Mouse (Mus musculus): ENCODE data around the gene Myo10. TPM values are rescaled to one million over a fixed set of nuclear protein-coding genes. Genes with fewer than 3 reads are reported as not detected.
A peak's percentile ranks its signal among the peaks of the same experiment; 100 is the strongest.

Myo10 gene
- total RNA-seq, 2 experiments from 2014 or later = 71.0 to 72.9 TPM

DNA sequence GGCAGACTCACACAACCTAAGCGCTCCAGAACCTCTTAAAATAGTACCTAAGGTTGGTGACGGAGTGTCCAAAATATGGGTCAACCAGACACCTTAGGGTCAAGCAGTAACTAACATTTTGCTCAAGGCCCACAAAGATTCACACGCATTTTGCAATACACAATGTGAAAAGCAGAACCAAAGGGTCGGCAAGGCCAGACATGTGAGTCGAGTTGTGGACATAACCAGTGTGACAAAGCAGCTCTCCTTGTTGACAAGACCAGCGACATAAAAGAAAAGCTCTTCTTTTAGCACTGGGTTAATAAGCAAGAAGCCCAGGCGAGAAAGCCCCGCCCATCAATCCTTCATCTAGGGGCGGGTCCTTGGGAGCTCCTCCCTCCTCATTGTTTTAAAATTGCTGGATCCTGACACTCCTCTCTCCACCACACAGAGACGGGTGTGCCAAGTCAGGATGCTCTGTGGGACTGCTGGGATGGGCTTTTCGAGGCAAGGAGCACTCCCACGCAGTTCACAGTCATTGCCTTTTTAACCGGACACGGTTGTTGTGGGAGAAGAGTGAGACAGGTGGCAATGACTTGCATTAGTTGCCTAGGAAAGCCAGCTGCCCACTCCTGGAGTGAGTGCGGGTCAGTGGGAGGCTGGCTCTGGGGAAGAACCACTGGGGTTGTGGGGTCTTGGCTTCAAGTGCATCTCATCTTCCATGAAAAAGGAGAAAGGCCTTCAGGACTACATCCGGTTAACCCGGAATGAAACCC, 212.8 kb downstream of the Myo10 start:
- DNase-seq (ENCODE audit: low spot score in 2 of 2) = no peak

DNA sequence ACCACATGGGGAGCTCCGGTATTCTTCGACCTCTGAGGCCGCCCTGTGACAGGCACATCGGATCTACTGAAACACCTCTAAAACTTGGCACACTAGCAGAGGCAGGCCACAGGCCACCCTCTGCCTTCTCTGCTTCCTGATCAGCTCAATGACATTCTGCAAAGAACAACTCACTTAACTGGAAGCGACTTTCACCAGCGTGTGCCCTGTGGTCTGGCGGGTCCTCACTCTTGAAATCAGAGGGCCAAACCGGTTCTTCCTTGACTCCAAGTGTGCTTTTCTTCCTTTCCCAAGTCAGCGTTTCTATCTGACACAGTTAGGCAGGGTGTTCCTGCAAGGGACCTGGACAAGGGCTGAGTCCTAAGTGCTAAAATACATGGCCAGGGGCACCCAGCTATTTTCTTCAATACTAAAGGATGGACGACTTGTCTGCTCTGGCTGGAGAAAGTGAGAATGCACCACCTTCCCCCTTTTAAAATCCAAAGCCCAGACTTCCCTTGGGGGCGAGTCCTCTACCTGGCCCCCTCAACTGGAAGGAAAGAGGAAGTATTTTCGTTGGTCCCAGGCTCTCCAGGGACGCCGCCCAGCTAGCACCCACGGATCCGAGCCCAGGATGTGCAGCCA, 220.2 kb downstream of the Myo10 start:
- DNase-seq (ENCODE audit: low spot score in 2 of 2) = no peak

DNA sequence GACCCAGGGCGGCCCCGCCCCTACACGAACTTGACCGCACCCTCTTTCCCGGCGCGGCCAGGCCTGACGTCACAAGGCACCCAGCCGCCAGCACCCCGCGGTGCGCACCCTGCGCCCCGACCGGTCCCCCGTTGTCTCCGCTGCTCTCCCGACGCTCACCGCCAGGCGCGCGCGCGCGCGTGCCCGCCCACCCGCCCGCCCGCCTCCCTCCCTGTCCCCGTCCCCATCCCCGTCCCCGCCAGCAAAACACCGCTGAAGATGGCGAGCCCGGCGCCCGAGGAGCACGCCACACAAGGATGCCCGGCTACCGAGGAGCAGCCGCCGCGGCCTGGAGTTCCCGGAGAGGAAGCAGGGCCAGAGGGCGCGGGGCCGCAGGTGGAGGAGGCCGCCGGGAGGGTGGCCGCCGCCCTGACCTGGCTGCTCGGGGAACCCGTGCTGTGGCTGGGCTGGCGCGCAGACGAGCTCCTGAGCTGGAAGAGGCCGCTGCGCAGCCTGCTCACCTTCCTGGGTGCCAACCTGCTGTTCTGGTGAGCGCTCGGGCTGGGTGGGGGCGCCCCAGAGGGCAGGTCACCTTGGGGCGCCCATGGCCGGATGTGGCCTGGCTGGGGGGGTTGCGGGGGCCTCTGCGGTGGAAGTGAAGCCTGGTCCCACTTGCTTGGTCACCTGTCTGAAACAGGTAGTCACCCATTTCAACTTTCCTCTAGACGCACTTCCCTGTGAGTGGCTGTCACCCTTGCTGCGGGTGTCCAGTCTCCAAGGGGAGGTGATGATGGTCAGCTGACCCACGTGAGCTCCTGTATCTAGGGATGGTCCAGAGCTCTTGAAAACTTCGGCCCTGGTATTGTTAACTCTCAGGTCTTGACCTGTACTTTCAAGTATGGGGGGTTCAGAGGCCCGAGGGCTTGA, 221.0 kb downstream of the Myo10 start, which contains the start of gene Retreg1:
Gene Retreg1 (plus strand): TSS at position 95 of the 906 bp plus-strand sequence.
- peak; percentile 48 to 71 for DNase-seq (ENCODE audit: low spot score in 2 of 2)

GRCm38 (mm10) chr15:25844013-25844570, 221.8 kb downstream of the Myo10 start:
- DNase-seq (ENCODE audit: low spot score in 2 of 2) = no peak

GRCm38 (mm10) chr15:25844771-25845170, 222.4 kb downstream of the Myo10 start:
- DNase-seq (ENCODE audit: low spot score in 2 of 2) = no peak

- no peak for DNase-seq (ENCODE audit: low spot score in 2 of 2)
Measured at GRCm38 (mm10) chr15:25847576-25848168, 225.3 kb downstream of the Myo10 start.

GRCm38 (mm10) chr15:25850552-25850951, 228.2 kb downstream of the Myo10 start:
- no peak for DNase-seq (ENCODE audit: low spot score in 2 of 2)

- DNase-seq (ENCODE audit: low spot score in 2 of 2) = no peak
Measured at GRCm38 (mm10) chr15:25854270-25854904, 232.1 kb downstream of the Myo10 start.

- DNase-seq (ENCODE audit: low spot score in 2 of 2) = no peak
Measured at GRCm38 (mm10) chr15:25858611-25859058, 236.3 kb downstream of the Myo10 start.

DNA sequence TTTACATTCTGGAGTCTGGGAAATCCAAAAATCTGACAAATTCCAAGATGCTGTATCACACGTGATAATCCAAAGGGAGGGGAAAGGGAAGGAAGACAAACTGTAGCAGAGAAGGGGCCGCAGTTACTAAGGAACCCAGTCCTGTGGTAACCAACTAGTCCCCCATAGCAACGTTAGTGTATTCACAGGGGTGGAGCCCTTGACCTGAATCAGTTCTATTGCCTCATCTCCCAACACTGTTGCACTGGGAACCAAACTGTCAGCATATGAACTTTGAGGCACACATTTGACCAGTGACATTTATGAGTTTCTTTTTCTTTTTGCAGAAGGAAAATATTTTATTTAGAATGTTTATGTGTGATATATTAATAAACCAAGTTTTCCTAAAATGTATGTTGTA, 237.1 kb downstream of the Myo10 start:
- DNase-seq (ENCODE audit: low spot score in 2 of 2) = no peak

- DNase-seq (ENCODE audit: low spot score in 2 of 2) = no peak
Measured at GRCm38 (mm10) chr15:25861900-25862299, 239.6 kb downstream of the Myo10 start.

Other genes with a start within 250 kb of the Myo10 start
- gene Basp1, start 208.8 kb upstream of the Myo10 start, total RNA-seq (2021) = 10 to 100 TPM; 49.3 to 54.5 TPM
- gene Retreg1, start 220.7 kb downstream of the Myo10 start, total RNA-seq (2021) = 100 to 1,000 TPM; 101 to 102 TPM

Data from gastrocnemius, postnatal 4 days (tissue).